Mouse (Mus musculus) brain, adult 2 months (tissue): ENCODE data around the gene Ccdc85c.

Experiments
- DNase-seq: peaks from one replicate; pipeline ENCODE4 v3.0.0; 2011; ENCODE audit warnings: low read depth, low spot score

The Ccdc85c gene

GRCm38 (mm10) chr12:108178331-108179245 is 96.6 kb downstream of the Ccdc85c start:
- peak; percentile 72 for DNase-seq

GRCm38 (mm10) chr12:108176366-108176765 is 98.9 kb downstream of the Ccdc85c start:
- DNase-seq, result no peak

- no peak for DNase-seq
Measured at GRCm38 (mm10) chr12:108174606-108175505, 100.4 kb downstream of the Ccdc85c start.

GRCm38 (mm10) chr12:108172639-108173038 is 102.6 kb downstream of the Ccdc85c start:
- DNase-seq, result no peak

- DNase-seq, result peak; percentile 43
Measured at GRCm38 (mm10) chr12:108171336-108171735, 103.9 kb downstream of the Ccdc85c start.

- DNase-seq, result peak; percentile 24
Measured at GRCm38 (mm10) chr12:108170467-108170866, 104.8 kb downstream of the Ccdc85c start.

GRCm38 (mm10) chr12:108168909-108169308 is 106.3 kb downstream of the Ccdc85c start:
- no peak for DNase-seq

- DNase-seq, result peak; percentile 37
Measured at GRCm38 (mm10) chr12:108163706-108164105, 111.5 kb downstream of the Ccdc85c start.

GRCm38 (mm10) chr12:108162036-108162435 is 113.2 kb downstream of the Ccdc85c start:
- DNase-seq, result peak; percentile 57

GRCm38 (mm10) chr12:108159863-108160262 is 115.4 kb downstream of the Ccdc85c start:
- DNase-seq, result no peak
